Mouse (Mus musculus) neural tube, embryonic 11.5 days (tissue): ENCODE data around the gene Scamp3. TPM values are rescaled to one million over a fixed set of nuclear protein-coding genes. Genes with fewer than 3 reads are reported as not detected.

Source experiments
- ATAC-seq: fragments of 200-750 bp; cut with Nextera tagmentation; 2 replicates; pipeline ENCODE4 v1.8.0; 2017; ENCODE audit warnings: moderate number of reproducible peaks, mild to moderate bottlenecking, moderate TSS enrichment, moderate library complexity; ENCODE audit not compliant: insufficient read depth, low FRiP score, low TSS enrichment
- DNase-seq: peaks from one replicate; pipeline ENCODE4 v3.0.0-alpha.2; 2015; ENCODE audit warnings: low spot score
- H3K27ac ChIP-seq: fragments of 300-500 bp; sonication (generic); 2 replicates; pipeline ENCODE4 v1.5.1; 2014; ENCODE audit warnings: low read depth, mild to moderate bottlenecking, low read length
- H3K27me3 ChIP-seq: fragments of 300-500 bp; sonication (generic); 2 replicates; pipeline ENCODE4 v1.6.1; 2014; ENCODE audit warnings: mild to moderate bottlenecking, low read length, mixed read lengths; ENCODE audit not compliant: control insufficient read depth, insufficient read depth
- H3K36me3 ChIP-seq: fragments of 300-500 bp; sonication (generic); 2 replicates; pipeline ENCODE4 v1.6.1; 2014; ENCODE audit warnings: mild to moderate bottlenecking, low read length, moderate library complexity, mixed read lengths; ENCODE audit not compliant: control insufficient read depth, insufficient read depth
- H3K4me1 ChIP-seq: fragments of 300-500 bp; sonication (generic); 2 replicates; pipeline ENCODE4 v1.6.1; 2014; ENCODE audit warnings: low read length, mixed read lengths; ENCODE audit not compliant: control insufficient read depth, insufficient read depth
- H3K4me2 ChIP-seq: fragments of 300-500 bp; sonication (generic); 2 replicates; pipeline ENCODE4 v1.6.1; 2014; ENCODE audit warnings: low read depth, mild to moderate bottlenecking, moderate library complexity
- H3K4me3 ChIP-seq: fragments of 300-500 bp; sonication (generic); 2 replicates; pipeline ENCODE4 v1.5.1; 2014; ENCODE audit warnings: low read depth, low read length
- H3K9ac ChIP-seq: fragments of 300-500 bp; sonication (generic); 2 replicates; pipeline ENCODE4 v1.6.1; 2014; ENCODE audit warnings: mild to moderate bottlenecking, low read length
- H3K9me3 ChIP-seq: fragments of 300-500 bp; sonication (generic); 2 replicates; pipeline ENCODE4 v1.6.1; 2016; ENCODE audit warnings: low read length; ENCODE audit not compliant: control insufficient read depth
- WGBS: fragments of 180-500 bp; shearing (Covaris S2); extraction: QIAGEN DNeasy Blood & Tissue Kit; methylation state at CpG from one replicate; pipeline ENCODE4 v1.1.7; 2014; 5-methylcytosine and 5-hydroxymethylcytosine counted together
- polyA plus RNA-seq: library from polyadenylated mRNA; unstranded; fragments of >200 nt; fragmentation: Nextera tagmentation; extraction: Ambion mirVana; gene quantifications from 2 replicates; pipeline ENCODE4 v1.2.1, GENCODE M21; 2014

Scamp3 gene
- polyA plus RNA-seq: 91.2 and 92.8 TPM in 2 replicates

DNA sequence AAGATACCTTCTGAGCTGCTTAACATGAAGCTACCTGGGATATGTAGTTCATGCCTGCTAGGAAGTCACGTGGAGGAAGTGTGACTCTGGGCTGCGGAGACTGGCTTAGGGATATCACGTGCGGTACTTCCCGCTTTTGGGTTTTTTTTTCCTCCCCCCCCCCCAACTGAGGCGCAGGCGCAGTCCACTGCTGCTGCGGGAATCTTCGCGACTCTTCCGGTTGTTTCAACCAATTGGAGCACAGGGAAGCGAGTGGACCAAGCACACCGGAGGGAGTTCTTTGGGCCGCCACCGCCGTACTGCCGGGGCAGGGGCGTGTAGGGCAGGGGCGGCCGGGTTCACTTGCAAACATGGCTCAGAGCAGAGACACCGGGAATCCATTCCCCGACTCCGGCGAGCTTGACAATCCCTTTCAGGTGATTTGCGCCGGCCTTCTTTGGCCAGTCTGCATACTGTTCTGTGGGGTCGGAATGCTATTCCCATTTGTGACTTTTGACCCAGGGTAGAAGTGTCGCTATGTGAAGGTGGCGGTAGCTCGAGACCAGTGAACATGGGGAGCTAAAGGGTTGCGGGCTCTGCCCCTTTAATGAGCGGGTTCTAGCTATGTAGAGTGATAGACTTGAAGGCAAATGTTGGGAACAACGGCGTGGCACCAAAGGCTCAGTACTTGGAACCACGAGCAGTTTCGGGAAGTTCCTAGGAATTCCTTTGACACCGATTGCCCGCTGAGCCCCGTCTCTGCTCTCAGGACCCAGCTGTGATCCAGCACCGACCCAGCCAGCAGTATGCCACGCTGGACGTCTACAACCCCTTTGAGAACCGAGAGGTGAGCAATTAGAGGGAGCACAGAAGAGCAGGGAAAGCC is at the start of gene Scamp3:
Scamp3 (plus strand) TSS at position 232 of the 865 bp plus-strand sequence.
- Histone ChIP-seq H3K36me3 (peaks cover 29% of the 10 kb centered on the region), H3K4me3 (peak within 1 kb of the TSS; percentile 76), H3K9me3 (no peaks in the 10 kb centered on the region), H3K4me2 (peak within 1 kb of the TSS; percentile 99), H3K9ac (peak within 1 kb of the TSS; percentile 71), H3K27me3 (no peaks in the 10 kb centered on the region), H3K4me1 (peaks cover 9% of the 10 kb centered on the region), H3K27ac (peak within 1 kb of the TSS; percentile 15; the same call in 1 of the 2 replicates)
- under 1% methylated on average over 43 of the region's 43 CpGs for WGBS
- peak; percentile 96 for DNase-seq
- peak; percentile 95 for ATAC-seq

DNA sequence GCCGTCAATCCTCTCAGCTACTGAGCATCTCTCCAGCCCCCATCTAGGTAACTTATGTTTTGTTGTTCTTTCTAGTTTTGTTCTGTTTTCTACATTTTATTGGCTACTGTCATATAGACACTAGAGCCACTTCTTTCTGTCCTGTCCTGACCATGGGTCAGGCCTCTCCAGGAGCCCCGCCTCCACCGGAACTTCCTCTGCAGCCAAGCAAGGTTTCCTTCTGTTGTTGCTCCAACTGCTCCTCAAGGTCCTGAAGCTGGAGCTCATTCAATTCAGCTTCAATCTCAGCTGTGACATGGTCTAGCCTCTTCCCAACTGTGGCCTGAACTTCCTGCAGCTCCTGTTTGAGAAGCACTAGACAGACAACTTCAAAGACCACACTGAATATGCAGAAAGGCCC is 47.4 kb upstream of the Scamp3 start:
- Histone ChIP-seq H3K9me3 (no peaks in the 10 kb centered on the region), H3K27ac (no peak overlapping the region), H3K4me3 (no peak overlapping the region), H3K4me2 (no peak overlapping the region), H3K27me3 (no peaks in the 10 kb centered on the region; the same call in 1 of the 2 replicates), H3K9ac (no peak overlapping the region), H3K36me3 (no peaks in the 10 kb centered on the region), H3K4me1 (no peaks in the 10 kb centered on the region)
- 92% methylated on average over 3 of the region's 3 CpGs for WGBS
- no peak for ATAC-seq
- no peak for DNase-seq

DNA sequence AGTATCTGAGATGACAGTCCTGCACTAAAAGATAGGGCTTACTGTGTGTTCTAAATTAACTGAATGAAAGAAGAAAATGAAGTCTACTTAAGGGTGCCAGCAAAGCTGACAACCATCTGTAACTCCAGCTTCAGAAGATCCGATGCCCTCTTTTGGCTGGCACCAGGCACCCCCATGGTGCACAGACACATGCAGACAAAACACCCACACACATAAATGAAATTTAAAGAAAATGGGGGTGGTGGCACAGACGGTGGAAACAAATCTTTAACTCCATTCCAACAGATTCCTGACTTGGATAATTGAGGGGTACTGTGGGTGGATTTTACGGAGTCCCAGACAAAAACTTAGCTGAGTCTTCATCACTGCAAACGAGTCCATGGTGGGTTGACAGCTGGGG is 45.5 kb upstream of the Scamp3 start:
- WGBS: 62% methylated on average over 4 of the region's 4 CpGs
- no peaks in the 10 kb centered on the region for H3K9me3 ChIP-seq
- ATAC-seq (no peak), DNase-seq (no peak)
- peak overlapping the region; percentile 50 for H3K4me2 ChIP-seq
- no peaks in the 10 kb centered on the region for H3K36me3 ChIP-seq
- no peaks in the 10 kb centered on the region for H3K4me1 ChIP-seq
- no peak overlapping the region for H3K4me3 ChIP-seq
- no peak overlapping the region for H3K9ac ChIP-seq
- H3K27ac ChIP-seq: no peak overlapping the region
- H3K27me3 ChIP-seq: no peaks in the 10 kb centered on the region; the same call in 1 of the 2 replicates

DNA sequence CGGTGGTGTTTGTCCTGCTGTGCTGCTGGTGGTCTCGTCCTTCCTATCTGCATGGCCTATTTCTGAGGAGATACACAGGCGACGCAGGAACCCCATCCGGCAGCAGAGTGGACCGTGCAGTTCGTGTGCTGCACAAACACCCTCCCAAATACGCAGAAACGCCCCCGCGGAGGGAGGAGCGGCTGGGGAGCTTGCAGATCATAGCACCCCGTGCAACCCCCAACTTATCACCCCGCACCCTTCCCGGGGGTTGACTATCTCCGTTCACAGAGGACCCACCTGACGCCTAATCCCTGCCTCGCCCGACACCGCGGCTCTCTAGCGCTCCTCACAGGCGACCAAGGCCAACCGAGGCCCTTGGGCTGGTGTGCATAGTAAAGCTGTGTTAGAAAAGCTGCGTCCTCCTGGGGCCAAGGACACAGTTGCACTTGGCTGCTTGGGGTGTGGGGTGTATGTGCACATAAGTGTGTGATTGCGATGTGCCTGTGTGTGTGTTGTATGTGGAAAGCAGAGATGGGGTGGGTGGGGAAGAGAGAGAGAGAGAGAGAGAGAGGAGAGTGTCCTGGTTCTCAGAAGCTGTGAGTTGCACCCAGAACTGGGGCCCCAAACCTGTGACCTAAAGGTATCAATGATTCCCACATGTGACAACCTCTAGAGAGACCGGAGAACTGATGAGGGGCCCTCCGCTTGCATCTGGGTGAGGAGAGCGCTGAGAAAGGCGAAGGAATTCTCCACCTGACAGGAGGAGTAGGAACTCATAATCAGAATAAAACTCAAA is 44.8 kb upstream of the Scamp3 start:
- no peaks in the 10 kb centered on the region for H3K9me3 ChIP-seq
- no peaks in the 10 kb centered on the region; the same call in 1 of the 2 replicates for H3K27me3 ChIP-seq
- no peaks in the 10 kb centered on the region for H3K36me3 ChIP-seq
- DNase-seq (peak; percentile 53), ATAC-seq (no peak)
- H3K4me3 ChIP-seq: 0 out of 2 replicates have a peak overlapping the region, but pooled peaks have one; percentile 9
- H3K9ac ChIP-seq: 0 out of 2 replicates have a peak overlapping the region, but pooled peaks have one; percentile 32
- H3K4me1 ChIP-seq: no peaks in the 10 kb centered on the region
- H3K4me2 ChIP-seq: peak overlapping the region; percentile 50
- 16% methylated on average over 25 of the region's 30 CpGs for WGBS
- no peak overlapping the region for H3K27ac ChIP-seq

DNA sequence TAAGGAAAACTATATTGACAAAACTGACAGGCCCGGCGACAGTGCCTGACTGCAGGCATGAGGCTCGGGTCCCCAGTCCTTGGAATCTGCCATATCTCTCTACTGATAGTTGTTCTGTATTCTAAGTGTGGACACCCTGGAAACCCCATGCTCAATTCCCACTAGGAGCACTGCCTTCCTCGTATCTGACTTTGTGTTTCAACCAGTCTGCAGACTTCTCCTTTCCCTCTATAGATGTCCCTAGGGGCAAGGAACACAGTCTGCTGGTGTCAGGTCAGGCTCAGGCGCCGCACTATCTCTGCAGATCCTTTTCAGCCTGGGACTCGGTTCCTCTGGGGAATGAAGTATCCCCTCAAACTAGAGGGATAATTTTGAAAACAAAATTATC is 44.2 kb upstream of the Scamp3 start:
- WGBS: 81% methylated on average over 7 of the region's 7 CpGs
- Histone ChIP-seq H3K27me3 (no peaks in the 10 kb centered on the region; the same call in 1 of the 2 replicates), H3K9me3 (no peaks in the 10 kb centered on the region), H3K27ac (no peak overlapping the region), H3K36me3 (no peaks in the 10 kb centered on the region), H3K4me1 (no peaks in the 10 kb centered on the region), H3K9ac (no peak overlapping the region), H3K4me2 (no peak overlapping the region), H3K4me3 (no peak overlapping the region)
- no peak for DNase-seq
- no peak for ATAC-seq

DNA sequence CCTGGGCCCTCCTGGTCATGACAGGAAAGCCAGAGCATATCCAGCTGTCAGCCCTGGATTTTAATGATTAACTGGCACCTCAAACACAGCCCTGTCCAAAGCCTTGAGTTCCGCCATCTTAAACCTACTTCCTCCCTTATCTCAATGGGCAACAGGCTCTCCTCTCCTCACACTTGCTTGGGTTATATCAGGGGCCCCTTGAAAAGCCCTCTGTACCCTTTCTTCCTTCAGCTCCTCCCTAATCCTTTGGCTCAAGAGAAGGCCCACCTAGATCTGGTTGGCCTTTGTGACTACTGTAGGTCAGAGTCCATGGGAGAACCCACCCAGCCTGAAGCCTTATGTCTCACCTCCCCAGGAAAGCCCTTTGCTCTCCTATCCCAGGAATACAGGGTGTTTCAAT is 43.5 kb upstream of the Scamp3 start:
- Histone ChIP-seq H3K27me3 (no peaks in the 10 kb centered on the region; the same call in 1 of the 2 replicates), H3K4me1 (no peaks in the 10 kb centered on the region), H3K27ac (no peak overlapping the region), H3K9me3 (no peaks in the 10 kb centered on the region), H3K4me3 (no peak overlapping the region), H3K9ac (no peak overlapping the region), H3K4me2 (no peak overlapping the region), H3K36me3 (no peaks in the 10 kb centered on the region)
- 96% methylated on average over 1 of the region's 1 CpGs for WGBS
- DNase-seq (no peak), ATAC-seq (no peak)

DNA sequence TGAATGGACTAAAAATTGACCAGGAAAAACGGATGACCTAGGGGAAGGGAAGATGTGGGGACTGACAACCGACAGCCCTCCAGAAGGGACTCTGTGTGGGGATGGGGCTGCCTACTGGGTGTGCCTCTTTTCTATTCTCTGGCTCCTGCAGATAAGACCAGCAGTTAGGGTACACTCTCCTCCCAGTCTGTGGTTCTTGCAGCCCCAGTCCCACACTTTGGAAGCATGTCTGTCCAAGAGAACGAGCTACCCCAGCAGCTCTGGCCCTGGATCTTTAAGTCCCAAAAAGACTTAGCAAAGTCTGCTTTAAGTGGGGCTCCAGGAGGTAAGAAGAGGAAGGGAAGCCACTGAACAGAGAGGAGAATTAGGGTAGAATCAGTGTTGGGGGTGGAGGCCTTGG is 41.3 kb upstream of the Scamp3 start, which contains the start of gene Pklr:
Pklr (plus strand) TSS at position 185 of the 400 bp plus-strand sequence.
- H3K36me3 ChIP-seq: no peaks in the 10 kb centered on the region
- H3K9me3 ChIP-seq: no peaks in the 10 kb centered on the region
- no peak within 1 kb of the TSS for H3K4me2 ChIP-seq
- no peaks in the 10 kb centered on the region for H3K4me1 ChIP-seq
- H3K9ac ChIP-seq: peak within 1 kb of the TSS; percentile 10; the same call in 1 of the 2 replicates
- WGBS: 60% methylated on average over 3 of the region's 3 CpGs
- no peak within 1 kb of the TSS for H3K4me3 ChIP-seq
- no peak for ATAC-seq
- H3K27me3 ChIP-seq: no peaks in the 10 kb centered on the region; the same call in 1 of the 2 replicates
- no peak for DNase-seq
- H3K27ac ChIP-seq: no peak within 1 kb of the TSS

DNA sequence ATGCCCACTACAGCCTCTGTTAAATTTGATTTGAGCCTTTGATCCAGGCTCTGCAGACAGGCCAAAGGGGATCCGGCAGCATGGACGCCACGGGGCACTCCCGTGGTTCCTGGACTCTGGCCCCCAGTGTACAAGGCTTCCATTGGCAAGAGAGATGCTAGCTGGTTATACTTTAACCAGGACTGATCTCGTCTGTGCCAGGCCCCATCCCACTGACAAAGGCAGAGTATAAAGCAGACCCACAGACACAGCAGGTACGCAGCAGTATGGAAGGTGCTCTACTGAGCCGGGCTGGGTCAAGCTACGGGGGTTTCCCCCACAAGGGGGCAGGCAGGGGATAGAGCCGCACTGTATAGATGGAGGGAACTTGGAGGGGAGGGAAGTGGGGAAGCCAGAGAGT is 40.9 kb upstream of the Scamp3 start:
- WGBS: 35% methylated on average over 9 of the region's 9 CpGs
- no peaks in the 10 kb centered on the region for H3K4me1 ChIP-seq
- no peak overlapping the region for H3K4me3 ChIP-seq
- H3K9ac ChIP-seq: peak overlapping the region; percentile 10; the same call in 1 of the 2 replicates
- no peak overlapping the region for H3K27ac ChIP-seq
- DNase-seq: no peak
- H3K27me3 ChIP-seq: no peaks in the 10 kb centered on the region; the same call in 1 of the 2 replicates
- no peaks in the 10 kb centered on the region for H3K36me3 ChIP-seq
- no peak overlapping the region for H3K4me2 ChIP-seq
- H3K9me3 ChIP-seq: no peaks in the 10 kb centered on the region
- no peak for ATAC-seq
